Mouse (Mus musculus): ENCODE measurements around the gene Gm17018. TPM values are rescaled to one million over a fixed set of nuclear protein-coding genes. Genes with fewer than 3 reads are reported as not detected.

Gm17018 gene
- polyA plus RNA-seq, 1 experiment from 2014 or later: 63.0 TPM

DNA sequence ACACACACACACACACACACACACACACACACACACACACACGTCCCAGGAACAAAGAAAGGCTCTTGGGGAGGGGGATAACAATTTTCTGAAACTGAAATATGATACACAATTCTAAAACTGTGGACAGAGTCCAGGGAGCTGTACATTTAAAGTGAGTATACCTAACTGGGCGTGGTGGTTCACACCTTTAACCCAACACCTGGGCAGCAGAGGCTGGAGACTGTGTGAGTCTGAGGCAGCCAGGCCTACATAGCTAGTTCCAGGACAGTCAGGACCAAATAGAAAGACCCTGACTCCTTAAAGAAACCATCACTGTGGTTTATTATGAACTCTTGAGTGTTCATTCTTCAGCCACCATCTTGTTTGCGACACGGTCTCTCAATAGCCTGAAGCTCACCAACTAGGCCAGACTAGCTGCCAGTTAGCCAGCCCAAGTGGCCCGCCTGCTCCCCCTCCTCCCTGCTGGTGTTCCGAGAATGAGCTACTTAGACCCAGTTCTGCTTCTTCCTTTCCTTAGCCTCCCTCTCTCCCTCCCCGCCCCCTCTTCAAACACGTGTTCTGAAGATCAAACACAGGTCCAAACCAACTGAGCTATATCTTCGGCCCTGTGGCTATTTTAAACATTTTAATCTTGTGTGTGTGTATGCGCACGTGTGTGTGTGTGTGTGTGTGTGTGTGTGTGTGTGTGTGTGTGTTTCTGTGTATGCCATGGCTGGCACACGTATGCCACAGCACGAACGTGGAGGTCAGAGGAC lies 59.5 kb downstream of the Gm17018 start:
- H3K27ac ChIP-seq: no peak overlapping the region
- no peak overlapping the region for H3K4me3 ChIP-seq
- H3K9me3 ChIP-seq (replicated peaks): no peaks in the 10 kb centered on the region
- H3K27me3 ChIP-seq: peaks cover 31% of the 10 kb centered on the region
- 85% methylated on average over 14 of the region's 14 CpGs for WGBS
- H3K9ac ChIP-seq: no peak overlapping the region
- no peak overlapping the region for H3K4me2 ChIP-seq (replicated peaks)
- H3K36me3 ChIP-seq: 0 out of 2 replicates have a peak, but pooled peaks cover 4% of the 10 kb centered on the region
- peaks cover 27% of the 10 kb centered on the region for H3K4me1 ChIP-seq
- no peak for ATAC-seq (ENCODE audit: low FRiP score)

DNA sequence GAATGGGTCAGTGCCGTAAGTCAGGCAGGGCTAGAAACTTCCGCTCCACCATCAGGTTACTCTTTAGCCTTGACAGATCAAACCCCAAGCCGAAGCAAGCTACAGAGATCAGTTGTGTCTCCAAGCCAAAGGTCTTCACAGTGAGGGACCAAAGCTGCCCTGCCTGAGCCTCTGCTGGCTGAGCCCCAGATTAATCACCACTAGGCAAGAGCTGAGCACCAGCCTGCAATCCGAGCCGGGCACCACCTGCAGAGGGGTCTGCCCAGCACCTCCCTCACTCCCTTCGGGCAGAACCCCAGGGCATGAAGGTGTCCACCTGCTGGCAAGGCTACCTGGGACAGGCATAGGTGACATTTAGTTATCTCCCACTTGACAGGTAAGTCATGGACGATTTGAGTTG lies 60.6 kb downstream of the Gm17018 start:
- Histone ChIP-seq H3K4me1 (peaks cover 15% of the 10 kb centered on the region), H3K36me3 (0 out of 2 replicates have a peak, but pooled peaks cover 7% of the 10 kb centered on the region), H3K27me3 (peaks cover 31% of the 10 kb centered on the region), H3K9ac (no peak overlapping the region), H3K4me3 (no peak overlapping the region), H3K27ac (no peak overlapping the region), H3K9me3 (replicated peaks) (no peaks in the 10 kb centered on the region), H3K4me2 (replicated peaks) (no peak overlapping the region)
- WGBS: 62% methylated on average over 7 of the region's 7 CpGs
- no peak for ATAC-seq (ENCODE audit: low FRiP score)

DNA sequence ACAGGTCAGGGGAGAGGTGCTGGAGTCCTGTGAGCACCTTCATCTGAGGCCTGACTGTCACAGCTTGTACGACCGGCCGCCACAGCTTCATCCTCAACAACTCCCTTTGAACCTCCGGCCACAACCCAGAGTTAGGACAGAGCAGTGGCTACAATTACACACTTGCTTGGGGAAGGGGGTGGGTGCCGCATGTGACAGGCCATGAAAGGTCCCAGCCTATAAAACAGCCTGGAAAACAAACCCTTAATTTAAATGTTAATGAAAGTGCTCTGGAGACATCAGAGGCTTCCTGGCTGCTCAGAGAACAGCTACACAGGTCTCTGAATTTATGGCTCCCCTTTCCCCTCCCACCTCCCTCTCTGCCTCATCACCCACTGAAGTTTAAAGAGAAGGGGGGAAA lies 61.7 kb downstream of the Gm17018 start:
- H3K4me2 ChIP-seq (replicated peaks): no peak overlapping the region
- H3K36me3 ChIP-seq: 0 out of 2 replicates have a peak, but pooled peaks cover 7% of the 10 kb centered on the region
- peaks cover 31% of the 10 kb centered on the region for H3K27me3 ChIP-seq
- no peak overlapping the region for H3K4me3 ChIP-seq
- H3K9ac ChIP-seq: no peak overlapping the region
- no peaks in the 10 kb centered on the region for H3K9me3 ChIP-seq (replicated peaks)
- 22% methylated on average over 5 of the region's 5 CpGs for WGBS
- H3K4me1 ChIP-seq: peaks cover 7% of the 10 kb centered on the region
- no peak for ATAC-seq (ENCODE audit: low FRiP score)
- H3K27ac ChIP-seq: no peak overlapping the region

DNA sequence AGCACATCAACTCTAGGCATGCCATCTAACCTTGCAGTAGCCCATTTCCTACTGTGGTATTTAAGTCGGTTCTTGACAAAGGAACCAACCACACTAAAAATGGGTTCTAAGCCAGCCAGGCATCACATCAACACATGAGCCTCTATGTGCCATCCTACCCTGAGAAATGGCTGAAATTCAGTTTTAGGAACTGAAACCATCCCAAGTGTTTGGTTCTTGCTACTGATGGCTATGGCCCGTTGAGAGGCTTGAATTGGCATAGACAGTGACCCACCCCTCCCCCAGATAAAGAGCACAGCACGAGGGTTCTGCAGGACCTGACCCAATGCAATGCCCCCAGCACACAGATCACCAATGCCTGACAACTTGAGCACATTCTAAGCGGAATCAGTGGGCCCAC lies 63.3 kb downstream of the Gm17018 start:
- Histone ChIP-seq H3K9ac (no peak overlapping the region), H3K4me1 (peaks cover 7% of the 10 kb centered on the region), H3K4me3 (no peak overlapping the region), H3K36me3 (0 out of 2 replicates have a peak, but pooled peaks cover 7% of the 10 kb centered on the region), H3K27ac (no peak overlapping the region), H3K27me3 (peaks cover 18% of the 10 kb centered on the region), H3K4me2 (replicated peaks) (no peak overlapping the region), H3K9me3 (replicated peaks) (no peaks in the 10 kb centered on the region)
- ATAC-seq (ENCODE audit: low FRiP score): no peak
- WGBS: 86% methylated on average over 4 of the region's 4 CpGs

DNA sequence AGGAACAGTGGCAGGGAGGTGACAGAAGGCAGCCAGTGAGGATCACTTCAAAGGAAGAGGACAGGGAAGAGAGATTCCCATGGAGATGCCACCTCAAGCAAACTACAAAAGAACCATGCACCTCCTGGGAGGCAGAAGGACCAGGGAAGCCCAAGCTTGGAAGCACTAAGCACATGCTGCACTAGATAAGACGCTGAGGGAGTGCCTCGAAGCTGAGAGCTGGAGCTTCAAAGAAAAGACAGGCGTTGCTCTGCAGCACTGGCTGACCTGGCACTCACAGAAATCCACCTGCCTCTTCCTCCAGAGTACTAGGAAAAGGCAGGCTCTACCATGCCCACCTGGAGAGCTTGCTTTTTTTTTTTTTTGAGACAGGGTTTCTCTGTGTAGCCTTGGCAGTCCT lies 66.6 kb downstream of the Gm17018 start:
- Histone ChIP-seq H3K36me3 (peaks cover 14% of the 10 kb centered on the region; the same call in 1 of the 2 replicates), H3K27ac (no peak overlapping the region), H3K4me2 (replicated peaks) (no peak overlapping the region), H3K9ac (no peak overlapping the region), H3K27me3 (peaks cover 9% of the 10 kb centered on the region; the same call in 1 of the 2 replicates), H3K9me3 (replicated peaks) (no peaks in the 10 kb centered on the region), H3K4me1 (peaks cover 5% of the 10 kb centered on the region), H3K4me3 (no peak overlapping the region)
- WGBS: 20% methylated on average over 3 of the region's 3 CpGs
- no peak for ATAC-seq (ENCODE audit: low FRiP score)

DNA sequence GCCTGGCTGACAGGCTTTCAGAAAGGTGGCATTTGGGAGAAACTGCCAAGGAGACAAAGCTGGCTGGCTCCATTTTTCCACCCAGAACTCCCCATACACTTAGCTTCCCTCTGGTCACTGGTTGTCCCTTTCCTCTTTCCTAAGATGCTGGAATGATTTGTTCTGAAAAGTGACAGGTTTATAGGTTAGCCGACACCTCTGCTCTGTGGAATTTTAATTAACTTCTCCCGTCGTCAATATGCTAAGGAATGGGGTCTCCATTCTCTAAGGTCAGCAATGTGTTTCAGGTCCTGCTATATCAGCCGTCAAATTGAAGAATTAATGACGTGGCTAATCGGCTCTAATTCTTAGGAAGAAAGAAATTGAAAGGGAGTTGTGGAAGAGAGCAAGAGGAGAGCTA lies 68.2 kb downstream of the Gm17018 start:
- Histone ChIP-seq H3K36me3 (peaks cover 14% of the 10 kb centered on the region; the same call in 1 of the 2 replicates), H3K4me3 (no peak overlapping the region), H3K27me3 (peaks cover 9% of the 10 kb centered on the region; the same call in 1 of the 2 replicates), H3K4me1 (no peaks in the 10 kb centered on the region), H3K4me2 (replicated peaks) (no peak overlapping the region), H3K27ac (no peak overlapping the region), H3K9me3 (replicated peaks) (no peaks in the 10 kb centered on the region), H3K9ac (no peak overlapping the region)
- 42% methylated on average over 6 of the region's 6 CpGs for WGBS
- ATAC-seq (ENCODE audit: low FRiP score): no peak

DNA sequence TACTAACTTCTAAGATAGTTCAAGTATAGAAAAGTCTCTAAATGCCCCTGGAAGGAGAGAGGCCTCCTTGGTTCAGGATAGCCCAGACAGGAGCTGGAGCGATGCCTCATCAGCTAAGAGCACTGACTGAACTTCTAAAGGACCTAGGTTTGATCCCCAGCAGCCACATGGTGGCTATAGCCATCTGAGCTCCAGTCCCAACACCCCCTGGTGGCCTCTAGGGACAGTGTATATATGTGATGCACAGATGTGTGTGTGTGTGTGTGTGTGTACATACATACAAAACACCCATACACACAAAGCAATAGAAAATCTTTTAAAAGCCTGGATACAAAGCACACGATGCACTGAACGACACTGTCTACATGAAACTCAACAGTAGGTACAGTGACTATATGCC lies 68.8 kb downstream of the Gm17018 start:
- ATAC-seq (ENCODE audit: low FRiP score): no peak
- Histone ChIP-seq H3K4me3 (no peak overlapping the region), H3K4me1 (no peaks in the 10 kb centered on the region), H3K9me3 (replicated peaks) (no peaks in the 10 kb centered on the region), H3K4me2 (replicated peaks) (no peak overlapping the region), H3K27me3 (peaks cover 4% of the 10 kb centered on the region; the same call in 1 of the 2 replicates), H3K9ac (no peak overlapping the region), H3K27ac (no peak overlapping the region), H3K36me3 (peaks cover 9% of the 10 kb centered on the region; the same call in 1 of the 2 replicates)
- 91% methylated on average over 3 of the region's 3 CpGs for WGBS

Other genes with a start within 250 kb of the Gm17018 start
- 63.0 and 67.1 TPM in 2 replicates for gene Btrc, start 196.9 kb upstream of the Gm17018 start, polyA plus RNA-seq (2016; fragmentation: Nextera tagmentation; extraction: Ambion mirVana)
- gene Poll, start 84 bp upstream of the Gm17018 start, polyA plus RNA-seq (2016; fragmentation: Nextera tagmentation; extraction: Ambion mirVana): 14.9 and 16.5 TPM in 2 replicates
- gene Fbxw4, start 99.7 kb downstream of the Gm17018 start, polyA plus RNA-seq (2016; fragmentation: Nextera tagmentation; extraction: Ambion mirVana): 3.3 and 5.0 TPM in 2 replicates
- 2.9 and 3.1 TPM in 2 replicates for gene Fgf8, start 182.3 kb downstream of the Gm17018 start, polyA plus RNA-seq (2016; fragmentation: Nextera tagmentation; extraction: Ambion mirVana)
- 6.7 and 7.6 TPM in 2 replicates for gene Npm3, start 189.0 kb downstream of the Gm17018 start, polyA plus RNA-seq (2016; fragmentation: Nextera tagmentation; extraction: Ambion mirVana)
- 113 and 121 TPM in 2 replicates for gene Mgea5, start 223.2 kb downstream of the Gm17018 start, polyA plus RNA-seq (2016; fragmentation: Nextera tagmentation; extraction: Ambion mirVana)